Mouse (Mus musculus): ENCODE measurements around the gene Aff1.

- no peak for TF ChIP-seq CTCF (conservative IDR thresholded peaks at IDR 0.05; ENCODE audit: insufficient read depth, insufficient read length, low read depth, low read length)
- TF ChIP-seq POLR2A (IDR thresholded peaks at IDR 0.05; ENCODE audit: low read depth, low read length), result no peak
Measured at GRCm38 (mm10) chr5:103758491-103758890, 66.3 kb downstream of the Aff1 start.

All from kidney, adult 2 months (tissue).